Mouse (Mus musculus): ENCODE measurements around the gene Angel1. TPM values are rescaled to one million over a fixed set of nuclear protein-coding genes. Genes with fewer than 3 reads are reported as not detected.

The Angel1 gene
- polyA plus RNA-seq, 1 experiment from 2014 or later, result 17.0 TPM

DNA sequence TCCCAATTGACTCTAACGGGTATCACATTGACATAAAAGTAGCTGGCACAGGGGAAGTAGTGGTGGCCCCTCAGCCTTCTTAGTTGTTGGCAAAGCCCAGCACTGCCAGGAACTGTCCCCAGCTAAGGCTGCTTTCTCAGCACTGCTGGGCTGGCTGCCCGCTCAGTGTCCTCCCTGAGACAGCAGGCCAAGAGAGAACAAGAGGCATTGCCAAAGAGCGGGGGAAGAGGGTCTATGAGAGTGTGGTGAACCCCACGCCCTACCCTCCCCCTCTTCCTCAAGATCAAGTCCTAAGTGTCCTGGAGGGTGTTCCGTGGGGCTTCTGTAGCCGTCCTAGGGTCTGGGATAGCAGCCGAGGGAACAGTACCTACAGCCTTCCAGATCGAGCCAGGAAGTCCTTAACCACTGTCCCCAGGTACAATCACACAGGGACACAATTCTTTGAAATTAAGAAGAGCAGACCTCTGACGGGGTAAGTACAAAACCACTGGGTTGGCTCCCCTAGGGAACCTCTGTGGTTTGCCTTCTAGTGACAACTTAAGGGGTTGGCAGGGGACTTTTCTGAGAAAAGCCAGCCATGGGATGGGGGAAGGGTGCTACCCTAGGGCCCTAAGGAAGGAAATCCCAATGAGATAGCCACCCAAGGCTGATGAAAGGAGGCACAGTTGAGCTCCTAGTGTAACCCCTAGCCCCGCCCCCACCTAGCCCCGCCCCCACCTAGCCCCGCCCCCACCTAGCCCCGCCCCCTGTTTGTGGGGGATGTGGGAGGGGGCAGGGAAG lies 39.5 kb downstream of the Angel1 start:
- no peaks in the 10 kb centered on the region for H3K9me3 ChIP-seq (replicated peaks)
- 60% methylated on average over 13 of the region's 13 CpGs for WGBS
- H3K4me3 ChIP-seq, result no peak overlapping the region
- ATAC-seq (ENCODE audit: low FRiP score), result no peak
- H3K27ac ChIP-seq, result no peak overlapping the region; the same call in 1 of the 2 replicates
- peaks cover 27% of the 10 kb centered on the region for H3K4me1 ChIP-seq
- no peaks in the 10 kb centered on the region for H3K27me3 ChIP-seq
- H3K9ac ChIP-seq, result no peak overlapping the region
- H3K36me3 ChIP-seq, result peaks cover 74% of the 10 kb centered on the region
- no peak overlapping the region for H3K4me2 ChIP-seq (replicated peaks)

DNA sequence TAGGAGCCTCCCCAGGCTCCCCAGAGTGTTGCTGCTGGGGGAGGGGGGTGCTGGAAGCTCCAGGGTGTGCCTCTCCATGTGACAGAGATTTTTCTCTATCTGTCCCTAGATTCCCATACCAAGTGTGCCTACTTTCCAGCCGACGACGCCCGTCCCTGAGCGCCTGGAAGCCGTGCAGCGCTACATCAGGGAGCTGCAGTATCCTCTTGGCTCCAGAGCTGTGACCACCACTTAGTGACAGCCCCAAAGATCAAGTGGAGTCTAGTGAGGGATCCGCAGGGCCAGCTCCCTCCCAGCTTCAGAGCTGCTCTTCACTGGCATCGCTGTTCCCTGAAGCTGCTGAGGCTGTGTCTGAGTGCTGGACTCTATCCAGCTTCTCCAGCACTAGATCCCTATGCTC lies 41.0 kb downstream of the Angel1 start:
- Histone ChIP-seq H3K4me2 (replicated peaks) (no peak overlapping the region), H3K4me1 (peaks cover 38% of the 10 kb centered on the region), H3K9ac (no peak overlapping the region), H3K4me3 (no peak overlapping the region), H3K27me3 (no peaks in the 10 kb centered on the region), H3K36me3 (peaks cover 60% of the 10 kb centered on the region), H3K9me3 (replicated peaks) (no peaks in the 10 kb centered on the region), H3K27ac (no peak overlapping the region)
- WGBS, result 81% methylated on average over 9 of the region's 9 CpGs
- ATAC-seq (ENCODE audit: low FRiP score), result no peak

DNA sequence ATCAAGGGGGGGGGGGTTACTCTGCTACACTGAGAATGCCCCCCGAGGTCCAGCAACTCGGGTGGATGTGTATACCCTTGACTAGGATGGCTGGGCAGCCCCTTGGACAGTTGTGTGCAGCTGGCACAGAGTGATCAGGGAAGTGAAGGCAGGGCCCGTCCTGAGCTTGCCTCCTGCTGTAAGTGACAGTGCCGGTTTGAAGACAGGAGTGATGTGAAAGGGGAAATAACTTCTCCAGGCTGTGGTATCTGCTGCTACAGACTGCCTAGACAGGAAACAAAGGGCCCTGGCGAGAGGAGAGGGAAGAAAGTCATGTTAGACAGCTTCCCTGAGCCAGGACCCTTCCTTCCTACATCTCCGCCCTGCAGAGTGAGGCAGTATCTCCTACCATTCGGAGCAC lies 42.6 kb downstream of the Angel1 start:
- no peak for ATAC-seq (ENCODE audit: low FRiP score)
- 82% methylated on average over 7 of the region's 7 CpGs for WGBS
- Histone ChIP-seq H3K27me3 (no peaks in the 10 kb centered on the region), H3K36me3 (peaks cover 49% of the 10 kb centered on the region), H3K4me1 (peaks cover 43% of the 10 kb centered on the region), H3K9ac (no peak overlapping the region), H3K27ac (no peak overlapping the region), H3K9me3 (replicated peaks) (no peaks in the 10 kb centered on the region), H3K4me3 (no peak overlapping the region), H3K4me2 (replicated peaks) (no peak overlapping the region; the same call in 1 of the 2 replicates)

DNA sequence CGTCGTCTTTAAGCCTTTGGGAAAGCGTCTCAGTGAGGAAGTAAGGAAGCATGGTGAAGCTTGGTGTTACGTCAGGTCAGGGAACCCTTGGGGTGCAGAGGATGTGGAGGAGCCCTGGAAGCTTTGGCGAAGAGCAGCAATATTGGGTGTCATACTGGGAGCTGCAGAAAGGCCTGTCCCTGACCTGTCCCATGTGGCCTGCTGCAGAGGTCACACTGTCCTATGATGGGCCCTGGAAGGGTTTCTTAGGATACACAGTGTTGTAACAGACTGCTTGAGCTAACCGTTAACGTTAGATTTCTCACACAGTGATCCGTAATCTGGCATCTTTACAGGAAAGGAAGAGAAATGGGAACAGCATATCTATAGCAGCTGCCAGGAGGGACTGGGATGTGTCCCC lies 44.1 kb downstream of the Angel1 start:
- Histone ChIP-seq H3K27ac (no peak overlapping the region), H3K36me3 (peaks cover 38% of the 10 kb centered on the region)
- no peak for ATAC-seq (ENCODE audit: low FRiP score)

DNA sequence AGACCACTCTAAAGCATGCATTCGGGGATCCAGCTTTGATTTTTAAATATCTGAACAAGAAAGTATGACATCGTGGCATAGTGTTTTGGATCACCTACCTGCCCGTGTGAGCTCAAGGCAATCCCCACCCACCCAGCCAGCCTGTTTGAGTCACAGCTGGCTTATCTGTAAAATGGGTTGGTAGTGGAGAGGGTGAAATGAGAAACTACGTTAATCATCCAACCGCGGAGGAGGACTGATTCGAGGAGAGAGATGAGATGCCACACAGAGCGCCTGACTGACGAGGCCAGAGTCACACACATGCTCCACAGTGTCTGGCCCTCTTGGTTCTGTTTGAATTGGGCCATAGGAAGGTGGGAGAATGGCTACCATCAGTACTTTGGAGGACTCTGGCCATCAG lies 44.6 kb downstream of the Angel1 start:
- H3K4me1 ChIP-seq, result peaks cover 41% of the 10 kb centered on the region
- peak overlapping the region; percentile 16 for H3K4me3 ChIP-seq
- peaks cover 32% of the 10 kb centered on the region for H3K36me3 ChIP-seq
- no peaks in the 10 kb centered on the region for H3K27me3 ChIP-seq
- H3K9ac ChIP-seq, result peak overlapping the region; percentile 3; the same call in 1 of the 2 replicates
- no peak overlapping the region for H3K27ac ChIP-seq
- peak overlapping the region; percentile 86 for H3K4me2 ChIP-seq (replicated peaks)
- no peak for ATAC-seq (ENCODE audit: low FRiP score)
- H3K9me3 ChIP-seq (replicated peaks), result no peaks in the 10 kb centered on the region
- WGBS, result 84% methylated on average over 9 of the region's 9 CpGs

More for the DNA sequence above, 44.1 kb downstream of the Angel1 start:
- Histone ChIP-seq H3K9me3 (replicated peaks) (no peaks in the 10 kb centered on the region), H3K4me2 (replicated peaks) (peak overlapping the region; percentile 86), H3K4me1 (peaks cover 41% of the 10 kb centered on the region), H3K4me3 (peak overlapping the region; percentile 16), H3K9ac (peak overlapping the region; percentile 3; the same call in 1 of the 2 replicates), H3K27me3 (no peaks in the 10 kb centered on the region)
- WGBS, result 86% methylated on average over 8 of the region's 8 CpGs

DNA sequence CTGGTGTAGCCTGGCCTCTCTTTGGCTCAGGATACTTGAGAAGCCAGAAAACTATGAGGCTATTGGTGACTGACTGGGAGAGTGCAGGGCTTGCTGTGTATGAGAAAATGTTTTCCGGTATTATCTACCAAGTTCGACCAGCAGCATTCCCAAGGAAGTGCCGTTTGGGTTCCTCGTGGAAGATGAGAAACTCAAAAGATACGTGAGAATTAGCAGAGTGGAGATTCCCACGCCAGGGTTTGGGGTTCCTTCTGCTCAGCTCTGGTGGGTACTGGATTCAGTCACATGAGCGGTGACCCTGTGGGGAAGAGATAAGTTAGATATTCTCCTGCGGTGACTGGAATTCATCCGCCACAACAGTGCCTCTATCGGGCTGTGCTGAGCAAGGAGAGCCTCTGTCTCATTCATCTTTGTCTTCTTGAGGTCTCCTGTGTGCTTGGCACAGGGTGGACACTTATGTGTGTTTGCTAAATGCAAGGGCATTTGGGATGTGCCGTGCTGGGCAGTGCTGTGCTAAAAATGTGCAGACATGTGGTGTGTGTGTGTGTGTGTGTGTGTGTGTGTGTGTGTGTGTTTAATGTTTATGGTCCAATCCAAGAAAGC lies 45.6 kb downstream of the Angel1 start:
- 32% methylated on average over 11 of the region's 11 CpGs for WGBS
- Histone ChIP-seq H3K4me3 (peak overlapping the region; percentile 84), H3K4me2 (replicated peaks) (peak overlapping the region; percentile 86), H3K36me3 (peaks cover 23% of the 10 kb centered on the region), H3K9ac (peak overlapping the region; percentile 95), H3K4me1 (peaks cover 41% of the 10 kb centered on the region), H3K27ac (peak overlapping the region; percentile 98), H3K27me3 (no peaks in the 10 kb centered on the region), H3K9me3 (replicated peaks) (no peaks in the 10 kb centered on the region)
- ATAC-seq (ENCODE audit: low FRiP score), result peak; percentile 11; the same call in 1 of the 2 replicates

DNA sequence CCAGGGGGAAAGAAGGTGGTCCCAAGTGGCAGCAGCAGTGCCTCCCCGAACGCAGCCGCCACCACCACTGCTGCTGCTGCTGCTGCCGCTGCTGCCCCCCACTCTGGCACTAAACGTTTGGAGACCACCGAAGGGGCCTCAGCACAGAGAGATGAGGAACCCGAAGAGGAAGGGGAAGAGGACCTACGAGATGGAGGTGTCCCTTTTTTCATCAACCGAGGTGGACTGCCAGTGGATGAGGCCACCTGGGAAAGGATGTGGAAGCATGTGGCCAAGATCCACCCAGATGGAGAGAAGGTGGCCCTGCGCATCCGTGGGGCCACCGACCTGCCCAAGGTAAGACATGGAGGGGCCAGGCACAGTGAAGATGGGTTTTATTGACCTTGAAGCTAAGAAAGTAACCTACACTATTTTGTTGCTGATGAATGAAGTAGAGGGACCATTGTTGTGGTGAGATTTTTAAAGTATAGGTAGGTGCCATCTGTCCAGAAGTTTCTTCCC lies 46.2 kb downstream of the Angel1 start:
- Histone ChIP-seq H3K27ac (peak overlapping the region; percentile 98), H3K4me3 (peak overlapping the region; percentile 84), H3K9ac (peak overlapping the region; percentile 95), H3K9me3 (replicated peaks) (no peaks in the 10 kb centered on the region), H3K27me3 (no peaks in the 10 kb centered on the region), H3K36me3 (peaks cover 16% of the 10 kb centered on the region), H3K4me2 (replicated peaks) (peak overlapping the region; percentile 86), H3K4me1 (peaks cover 36% of the 10 kb centered on the region)
- 26% methylated on average over 12 of the region's 12 CpGs for WGBS
- ATAC-seq (ENCODE audit: low FRiP score), result no peak

DNA sequence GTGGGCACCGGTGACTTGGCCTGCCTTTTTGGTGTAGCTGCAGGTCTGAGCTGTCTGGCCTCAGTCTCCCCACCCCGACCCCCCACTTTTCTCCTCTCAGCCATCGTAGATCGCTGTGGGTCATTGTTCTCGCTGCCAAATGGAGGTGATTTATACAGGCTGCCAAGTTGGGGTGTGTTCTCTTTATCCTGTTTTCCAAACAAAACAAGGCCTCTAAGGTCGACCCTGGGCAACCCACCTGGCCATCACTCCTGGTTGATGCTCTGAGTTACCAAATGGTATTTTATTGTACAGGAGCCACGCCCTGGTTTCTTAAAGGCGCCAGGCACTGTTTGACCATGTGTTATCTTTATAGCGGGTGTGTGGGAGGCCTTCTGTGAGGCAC lies 46.7 kb downstream of the Angel1 start:
- H3K4me3 ChIP-seq, result peak overlapping the region; percentile 84
- WGBS, result 6% methylated on average over 9 of the region's 9 CpGs
- no peaks in the 10 kb centered on the region for H3K27me3 ChIP-seq
- peak overlapping the region; percentile 98 for H3K27ac ChIP-seq
- no peaks in the 10 kb centered on the region for H3K9me3 ChIP-seq (replicated peaks)
- peaks cover 35% of the 10 kb centered on the region for H3K4me1 ChIP-seq
- ATAC-seq (ENCODE audit: low FRiP score), result peak; percentile 32
- H3K36me3 ChIP-seq, result peaks cover 13% of the 10 kb centered on the region; the same call in 1 of the 2 replicates
- peak overlapping the region; percentile 95 for H3K9ac ChIP-seq
- H3K4me2 ChIP-seq (replicated peaks), result peak overlapping the region; percentile 86

DNA sequence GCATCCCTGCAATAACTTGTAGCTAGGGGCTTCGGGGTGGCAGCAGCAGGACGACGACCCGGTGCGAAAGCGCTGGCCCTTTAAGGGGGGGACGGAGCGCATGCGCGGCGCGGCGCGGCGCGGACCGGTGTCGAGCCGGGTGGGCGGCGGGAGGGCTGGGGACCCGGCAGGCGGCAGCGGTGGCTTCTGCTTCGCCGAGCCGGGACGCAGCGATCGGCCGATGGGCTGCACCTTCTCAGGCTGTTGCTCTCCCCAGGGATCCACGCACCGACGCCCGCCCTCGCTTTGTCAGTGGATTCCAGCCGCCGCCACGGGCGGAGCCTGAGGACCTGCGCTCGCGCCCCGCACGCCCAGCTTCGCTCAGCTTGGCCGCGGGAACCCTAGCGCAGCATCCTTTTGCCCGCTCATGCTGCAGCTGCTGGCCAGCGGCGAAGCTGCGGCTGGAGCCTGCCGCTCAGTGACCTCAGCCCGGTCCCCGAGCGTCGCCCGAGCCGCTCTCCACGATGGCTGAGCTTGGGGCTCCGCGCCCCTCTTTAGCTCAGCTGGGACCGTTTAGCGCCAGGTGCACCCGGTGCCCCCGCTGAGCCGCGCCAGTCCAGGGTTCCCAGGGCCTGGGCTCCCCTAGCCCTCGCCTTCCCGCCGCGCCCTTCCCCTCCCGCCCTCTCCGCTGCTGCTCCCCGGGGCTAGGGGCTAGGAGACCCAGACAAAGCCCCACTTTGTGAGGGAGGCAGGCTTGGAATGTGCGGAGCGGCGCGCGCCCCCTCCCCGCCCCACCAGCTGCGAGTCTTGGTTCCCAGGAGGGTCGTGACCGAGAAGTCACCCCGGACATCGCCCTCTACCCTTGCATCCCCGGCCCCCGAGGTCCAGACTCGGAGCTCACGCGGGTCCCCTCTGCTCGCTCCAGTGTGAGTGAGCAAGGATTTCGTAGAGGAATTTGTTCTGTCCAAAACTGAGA lies 47.4 kb downstream of the Angel1 start, which contains the start of gene Vash1:
TSS of gene Vash1 (plus strand) at position 110 of the 955 bp plus-strand sequence.
- peaks cover 35% of the 10 kb centered on the region for H3K4me1 ChIP-seq
- peaks cover 7% of the 10 kb centered on the region; the same call in 1 of the 2 replicates for H3K36me3 ChIP-seq
- peak within 1 kb of the TSS; percentile 95 for H3K9ac ChIP-seq
- peak within 1 kb of the TSS; percentile 98 for H3K27ac ChIP-seq
- H3K4me2 ChIP-seq (replicated peaks), result peak within 1 kb of the TSS; percentile 86
- H3K27me3 ChIP-seq, result no peaks in the 10 kb centered on the region
- peak within 1 kb of the TSS; percentile 84 for H3K4me3 ChIP-seq
- WGBS, result under 1% methylated on average over 84 of the region's 94 CpGs
- no peaks in the 10 kb centered on the region for H3K9me3 ChIP-seq (replicated peaks)
- peak; percentile 85 for ATAC-seq (ENCODE audit: low FRiP score)

DNA sequence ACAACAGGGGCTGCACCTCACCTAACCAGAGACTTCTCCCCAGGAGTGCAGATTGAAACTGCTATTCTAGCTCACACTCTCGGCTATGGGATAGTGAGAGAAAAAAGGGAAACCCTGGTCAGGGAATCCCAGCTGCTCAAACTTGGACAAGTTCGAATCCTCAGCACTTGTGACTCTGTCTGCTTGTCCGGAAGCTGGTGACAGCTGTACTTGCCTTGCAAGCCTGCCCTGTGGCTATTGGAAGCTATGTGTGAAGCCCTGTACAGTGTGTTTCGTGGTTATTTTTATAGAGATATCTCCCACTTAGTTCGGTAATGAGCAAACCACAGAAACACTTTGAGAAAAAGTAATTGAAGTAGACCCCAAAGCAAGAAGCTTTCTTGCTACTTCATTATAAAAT lies 53.8 kb downstream of the Angel1 start:
- Histone ChIP-seq H3K9me3 (replicated peaks) (no peaks in the 10 kb centered on the region), H3K27ac (no peak overlapping the region), H3K36me3 (no peaks in the 10 kb centered on the region), H3K4me2 (replicated peaks) (no peak overlapping the region), H3K4me3 (no peak overlapping the region), H3K27me3 (no peaks in the 10 kb centered on the region), H3K4me1 (no peaks in the 10 kb centered on the region), H3K9ac (no peak overlapping the region)
- 77% methylated on average over 5 of the region's 5 CpGs for WGBS
- no peak for ATAC-seq (ENCODE audit: low FRiP score)

DNA sequence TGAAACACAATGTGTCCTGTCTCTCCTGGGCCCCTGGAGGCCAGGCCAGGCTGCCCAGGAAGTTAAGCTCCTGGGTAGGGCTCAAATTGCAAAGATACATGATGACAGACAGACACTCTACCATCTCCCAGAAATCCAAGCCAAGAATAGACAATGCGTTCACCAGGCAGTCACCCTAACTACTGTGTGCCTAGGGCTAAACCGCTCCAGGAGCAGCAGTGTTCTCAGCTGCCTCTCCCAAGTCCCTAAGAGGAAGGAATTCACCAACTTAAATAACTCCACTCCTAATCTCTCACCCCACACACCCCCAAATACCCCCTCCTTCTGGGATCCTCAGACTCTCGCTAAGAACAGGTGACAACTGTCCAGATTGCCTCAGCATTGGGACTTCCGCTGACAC lies 54.2 kb downstream of the Angel1 start:
- WGBS, result 78% methylated on average over 4 of the region's 4 CpGs
- no peak for ATAC-seq (ENCODE audit: low FRiP score)
- no peak overlapping the region for H3K4me3 ChIP-seq
- no peaks in the 10 kb centered on the region for H3K36me3 ChIP-seq
- H3K9me3 ChIP-seq (replicated peaks), result no peaks in the 10 kb centered on the region
- no peak overlapping the region for H3K9ac ChIP-seq
- H3K4me2 ChIP-seq (replicated peaks), result no peak overlapping the region
- no peak overlapping the region for H3K27ac ChIP-seq
- no peaks in the 10 kb centered on the region for H3K27me3 ChIP-seq
- H3K4me1 ChIP-seq, result no peaks in the 10 kb centered on the region

DNA sequence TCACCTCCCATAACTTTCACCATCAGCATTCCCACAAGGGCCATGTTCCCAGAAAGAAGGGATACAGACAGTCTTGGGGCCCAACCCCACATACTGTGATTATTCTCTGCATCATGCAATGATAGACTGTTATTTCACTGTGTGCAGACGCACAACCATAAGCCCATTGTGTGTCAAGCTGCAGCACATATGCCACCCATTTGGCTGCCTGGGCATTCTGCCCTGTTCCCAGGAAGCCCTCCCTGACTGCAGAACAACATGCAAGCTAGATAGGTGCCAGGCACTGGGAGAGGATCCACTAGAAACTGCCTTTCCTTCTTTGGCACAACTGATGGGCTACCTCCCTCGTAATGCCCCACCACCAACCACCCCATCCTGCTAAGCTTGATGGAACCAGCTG lies 57.9 kb downstream of the Angel1 start:
- no peak for ATAC-seq (ENCODE audit: low FRiP score)
- 90% methylated on average over 2 of the region's 2 CpGs for WGBS

More for the DNA sequence above, 57.9 kb downstream of the Angel1 start:
- H3K36me3 ChIP-seq, result no peaks in the 10 kb centered on the region
- no peak overlapping the region for H3K27ac ChIP-seq
- no peaks in the 10 kb centered on the region for H3K27me3 ChIP-seq
- H3K4me3 ChIP-seq, result no peak overlapping the region
- H3K4me1 ChIP-seq, result no peaks in the 10 kb centered on the region
- no peak overlapping the region for H3K9ac ChIP-seq
- no peak overlapping the region for H3K4me2 ChIP-seq (replicated peaks)
- no peaks in the 10 kb centered on the region for H3K9me3 ChIP-seq (replicated peaks)
